Mouse (Mus musculus): ENCODE data around the gene Abcg1. TPM values are rescaled to one million over a fixed set of nuclear protein-coding genes. Genes with fewer than 3 reads are reported as not detected.

Gene Abcg1
- polyA plus RNA-seq, 1 experiment from 2014 or later: 10.1 TPM

DNA sequence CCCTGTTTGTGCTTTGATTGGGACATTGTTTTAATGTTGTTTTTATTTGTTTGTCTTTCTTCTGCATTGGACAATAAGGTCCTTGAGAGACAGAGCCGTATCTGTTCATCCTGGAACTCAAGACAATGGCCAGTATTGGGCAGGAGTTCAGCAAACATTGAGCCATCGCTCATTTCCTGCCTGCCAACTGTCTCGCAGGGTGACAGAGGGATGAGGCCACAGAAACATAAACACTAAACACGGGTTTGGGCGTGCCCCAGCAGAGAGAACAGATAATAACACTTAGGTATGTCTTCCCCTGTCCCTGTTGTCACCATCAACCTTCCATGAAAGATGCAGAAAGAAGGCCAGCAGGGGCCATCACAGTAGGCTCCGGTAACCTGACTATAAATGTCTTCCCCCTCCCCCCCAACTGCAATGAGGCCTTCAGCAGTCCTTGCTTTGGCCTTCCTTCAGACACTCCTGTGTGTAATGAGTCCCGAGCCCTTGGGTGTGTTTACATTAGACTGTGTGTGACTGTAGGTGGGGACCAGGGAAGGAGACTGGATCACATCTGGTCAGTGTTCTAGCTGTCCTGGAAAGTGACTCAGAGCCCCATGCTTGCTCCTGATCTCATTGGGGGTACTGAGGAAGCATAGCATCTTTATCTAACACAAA is 33.2 kb upstream of the Abcg1 start:
- no peaks in the 10 kb centered on the region for H3K36me3 ChIP-seq (ENCODE audit: control insufficient read depth, insufficient read depth, low read length)
- no peak overlapping the region for H3K27ac ChIP-seq (replicated peaks in 1 of 2; ENCODE audit: control insufficient read depth in 1 of 2, insufficient read depth in 1 of 2, low read depth in 2 of 2, low read length in 2 of 2)
- no peak for ATAC-seq (ENCODE audit: insufficient number of reproducible peaks, insufficient read depth, low FRiP score, low read depth)
- 54% methylated on average over 7 of the region's 7 CpGs for WGBS
- H3K9me3 ChIP-seq (ENCODE audit: control insufficient read depth, low read length): no peaks in the 10 kb centered on the region
- H3K4me3 ChIP-seq (ENCODE audit: control insufficient read depth in 1 of 2, insufficient read depth in 1 of 2, low read depth in 1 of 2, low read length in 2 of 2): no peak overlapping the region
- H3K9ac ChIP-seq (ENCODE audit: low read length): no peak overlapping the region
- H3K4me1 ChIP-seq (ENCODE audit: control insufficient read depth in 2 of 2, insufficient read depth in 2 of 2, low read length in 2 of 2): peaks cover 5 to 8% of the 10 kb centered on the region in 2 experiments; a peak in 2 of 4 replicates
- no peaks in the 10 kb centered on the region for H3K27me3 ChIP-seq (ENCODE audit: control insufficient read depth, insufficient read depth, low read length)
- H3K4me2 ChIP-seq (ENCODE audit: low read length): no peak overlapping the region

DNA sequence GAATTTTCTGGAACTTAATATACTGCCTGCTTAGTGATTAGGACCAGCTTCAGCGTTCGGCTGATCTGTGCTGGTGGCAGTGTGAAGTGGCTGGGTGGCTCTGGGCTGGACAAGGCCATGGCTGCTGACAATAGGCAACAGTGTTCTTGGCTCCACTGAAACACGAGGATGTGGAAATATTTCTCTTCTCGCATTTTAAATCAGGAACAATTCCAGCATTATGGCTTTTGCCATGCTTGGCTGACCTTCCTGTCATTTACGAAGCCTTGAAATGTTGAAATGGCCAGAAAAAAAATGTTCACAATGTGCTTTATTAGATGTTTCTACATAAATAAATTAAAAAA is 32.7 kb upstream of the Abcg1 start:
- no peaks in the 10 kb centered on the region for H3K27me3 ChIP-seq (ENCODE audit: control insufficient read depth, insufficient read depth, low read length)
- H3K36me3 ChIP-seq (ENCODE audit: control insufficient read depth, insufficient read depth, low read length): no peaks in the 10 kb centered on the region
- peaks cover 5 to 6% of the 10 kb centered on the region in 2 experiments; a peak in 2 of 4 replicates for H3K4me1 ChIP-seq (ENCODE audit: control insufficient read depth in 2 of 2, insufficient read depth in 2 of 2, low read length in 2 of 2)
- no peak overlapping the region for H3K9ac ChIP-seq (ENCODE audit: low read length)
- no peak overlapping the region for H3K27ac ChIP-seq (replicated peaks in 1 of 2; ENCODE audit: control insufficient read depth in 1 of 2, insufficient read depth in 1 of 2, low read depth in 2 of 2, low read length in 2 of 2)
- ATAC-seq (ENCODE audit: insufficient number of reproducible peaks, insufficient read depth, low FRiP score, low read depth): no peak
- no peak overlapping the region for H3K4me3 ChIP-seq (ENCODE audit: control insufficient read depth in 1 of 2, insufficient read depth in 1 of 2, low read depth in 1 of 2, low read length in 2 of 2)
- H3K9me3 ChIP-seq (ENCODE audit: control insufficient read depth, low read length): no peaks in the 10 kb centered on the region
- H3K4me2 ChIP-seq (ENCODE audit: low read length): no peak overlapping the region
- WGBS: 54% methylated on average over 5 of the region's 5 CpGs

DNA sequence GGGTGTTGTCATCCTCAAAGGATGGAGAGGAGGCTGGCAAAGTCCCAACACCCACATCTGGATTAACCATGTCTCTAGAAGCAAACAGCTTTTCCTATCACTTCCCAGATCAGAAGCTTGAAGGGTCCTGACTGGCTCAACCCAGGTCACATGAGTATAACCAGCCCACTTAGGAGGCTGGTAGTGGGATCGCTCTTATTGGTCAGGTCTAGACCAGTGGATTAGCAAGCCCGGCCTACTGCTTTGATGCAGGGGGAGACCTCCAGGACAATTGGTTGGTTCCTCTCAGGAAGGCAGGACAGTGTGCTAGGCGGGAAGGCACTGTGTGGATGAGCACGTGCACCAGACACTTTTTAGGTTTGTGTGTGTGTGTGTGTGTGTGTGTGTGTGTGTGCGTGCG is 30.5 kb upstream of the Abcg1 start:
- H3K9ac ChIP-seq (ENCODE audit: low read length): no peak overlapping the region
- 80% methylated on average over 6 of the region's 6 CpGs for WGBS
- ATAC-seq (ENCODE audit: insufficient number of reproducible peaks, insufficient read depth, low FRiP score, low read depth): no peak; the same call in 1 of the 2 replicates
- no peaks in the 10 kb centered on the region for H3K4me1 ChIP-seq (ENCODE audit: control insufficient read depth in 2 of 2, insufficient read depth in 2 of 2, low read length in 2 of 2)
- H3K27ac ChIP-seq (replicated peaks in 1 of 2; ENCODE audit: control insufficient read depth in 1 of 2, insufficient read depth in 1 of 2, low read depth in 2 of 2, low read length in 2 of 2): no peak overlapping the region
- H3K36me3 ChIP-seq (ENCODE audit: control insufficient read depth, insufficient read depth, low read length): no peaks in the 10 kb centered on the region
- peaks cover 2% of the 10 kb centered on the region for H3K9me3 ChIP-seq (ENCODE audit: control insufficient read depth, low read length)
- H3K4me2 ChIP-seq (ENCODE audit: low read length): no peak overlapping the region
- no peak overlapping the region for H3K4me3 ChIP-seq (ENCODE audit: control insufficient read depth in 1 of 2, insufficient read depth in 1 of 2, low read depth in 1 of 2, low read length in 2 of 2)
- no peaks in the 10 kb centered on the region for H3K27me3 ChIP-seq (ENCODE audit: control insufficient read depth, insufficient read depth, low read length)

DNA sequence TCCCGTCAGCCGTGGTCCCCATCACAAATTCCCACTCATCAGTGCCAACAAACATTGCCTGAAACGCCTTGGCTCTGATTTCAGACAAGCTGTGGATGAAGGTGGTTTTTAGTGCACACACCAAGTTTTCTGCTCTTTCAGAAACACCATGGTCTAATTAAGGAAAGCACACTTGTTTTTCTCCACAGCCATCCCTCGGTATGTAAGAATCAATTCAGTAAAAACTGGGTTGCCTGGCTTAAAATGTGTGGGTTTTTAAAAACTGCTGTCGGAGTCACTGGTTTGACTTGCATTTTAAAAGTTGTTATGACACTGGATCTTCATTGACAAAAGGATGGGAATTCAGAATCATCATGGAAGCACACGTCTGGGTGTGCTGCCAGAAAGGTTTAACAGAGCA is 29.8 kb upstream of the Abcg1 start:
- ATAC-seq (ENCODE audit: insufficient number of reproducible peaks, insufficient read depth, low FRiP score, low read depth): no peak
- H3K4me3 ChIP-seq (ENCODE audit: control insufficient read depth in 1 of 2, insufficient read depth in 1 of 2, low read depth in 1 of 2, low read length in 2 of 2): no peak overlapping the region
- H3K4me2 ChIP-seq (ENCODE audit: low read length): no peak overlapping the region
- H3K27me3 ChIP-seq (ENCODE audit: control insufficient read depth, insufficient read depth, low read length): no peaks in the 10 kb centered on the region
- 83% methylated on average over 6 of the region's 6 CpGs for WGBS
- H3K36me3 ChIP-seq (ENCODE audit: control insufficient read depth, insufficient read depth, low read length): no peaks in the 10 kb centered on the region
- H3K27ac ChIP-seq (replicated peaks in 1 of 2; ENCODE audit: control insufficient read depth in 1 of 2, insufficient read depth in 1 of 2, low read depth in 2 of 2, low read length in 2 of 2): no peak overlapping the region
- H3K9me3 ChIP-seq (ENCODE audit: control insufficient read depth, low read length): peaks cover 4% of the 10 kb centered on the region
- no peaks in the 10 kb centered on the region for H3K4me1 ChIP-seq (ENCODE audit: control insufficient read depth in 2 of 2, insufficient read depth in 2 of 2, low read length in 2 of 2)
- H3K9ac ChIP-seq (ENCODE audit: low read length): no peak overlapping the region

DNA sequence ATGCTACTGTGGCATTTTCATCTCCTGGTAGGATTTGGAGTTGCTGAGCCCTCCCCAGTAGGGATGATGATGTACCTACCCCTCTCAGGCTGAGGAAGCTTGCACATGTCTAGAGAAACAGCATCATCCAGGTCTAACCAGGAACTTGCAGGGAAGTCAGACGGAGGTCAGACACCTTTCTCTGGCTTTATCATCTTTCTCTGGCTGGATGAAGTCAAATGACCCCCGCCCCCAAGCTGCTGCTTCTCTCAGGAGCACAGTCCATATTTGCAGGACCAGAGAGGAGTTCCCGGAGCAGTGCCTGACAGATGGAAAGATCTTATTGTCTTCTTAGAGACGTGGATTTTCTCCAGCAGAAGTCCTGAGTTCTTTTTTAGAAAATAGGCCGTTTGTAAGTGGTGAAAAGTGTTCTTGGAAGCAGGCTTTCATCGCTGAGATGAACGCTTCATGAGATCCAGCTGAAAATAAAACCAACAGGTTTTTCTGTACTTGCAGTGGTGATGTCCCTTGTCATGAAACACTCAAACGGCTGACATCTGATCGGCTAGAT is 28.6 kb upstream of the Abcg1 start:
- Histone ChIP-seq H3K4me1 (ENCODE audit: control insufficient read depth in 2 of 2, insufficient read depth in 2 of 2, low read length in 2 of 2) (peaks cover 5 to 8% of the 10 kb centered on the region in 2 experiments), H3K4me2 (ENCODE audit: low read length) (no peak overlapping the region), H3K9me3 (ENCODE audit: control insufficient read depth, low read length) (peaks cover 4% of the 10 kb centered on the region), H3K36me3 (ENCODE audit: control insufficient read depth, insufficient read depth, low read length) (no peaks in the 10 kb centered on the region), H3K27ac (replicated peaks in 1 of 2; ENCODE audit: control insufficient read depth in 1 of 2, insufficient read depth in 1 of 2, low read depth in 2 of 2, low read length in 2 of 2) (no peak overlapping the region), H3K9ac (ENCODE audit: low read length) (no peak overlapping the region), H3K4me3 (ENCODE audit: control insufficient read depth in 1 of 2, insufficient read depth in 1 of 2, low read depth in 1 of 2, low read length in 2 of 2) (no peak overlapping the region), H3K27me3 (ENCODE audit: control insufficient read depth, insufficient read depth, low read length) (no peaks in the 10 kb centered on the region)
- WGBS: 54% methylated on average over 9 of the region's 9 CpGs
- ATAC-seq (ENCODE audit: insufficient number of reproducible peaks, insufficient read depth, low FRiP score, low read depth): no peak

DNA sequence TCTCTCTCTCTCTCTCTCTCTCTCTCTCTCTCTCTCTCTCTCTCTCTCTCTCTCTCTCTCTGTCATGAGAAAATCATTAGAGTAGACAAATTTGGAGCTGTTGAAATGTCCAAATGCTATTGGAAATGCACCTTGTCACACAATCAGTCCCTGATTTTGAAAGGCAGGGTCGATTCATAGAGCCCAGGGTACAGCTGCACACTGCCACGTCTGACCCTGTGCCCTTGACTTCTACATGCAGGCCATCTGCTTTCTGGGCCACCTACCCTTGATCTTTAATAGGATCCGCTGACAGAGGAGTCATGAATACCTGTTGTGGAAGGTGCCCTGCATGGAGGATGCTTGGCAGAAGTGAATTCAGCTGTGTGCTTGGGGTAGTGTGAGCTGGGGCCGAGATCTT is 28.1 kb upstream of the Abcg1 start:
- no peak for ATAC-seq (ENCODE audit: insufficient number of reproducible peaks, insufficient read depth, low FRiP score, low read depth)
- 73% methylated on average over 4 of the region's 4 CpGs for WGBS
- no peak overlapping the region for H3K9ac ChIP-seq (ENCODE audit: low read length)

DNA sequence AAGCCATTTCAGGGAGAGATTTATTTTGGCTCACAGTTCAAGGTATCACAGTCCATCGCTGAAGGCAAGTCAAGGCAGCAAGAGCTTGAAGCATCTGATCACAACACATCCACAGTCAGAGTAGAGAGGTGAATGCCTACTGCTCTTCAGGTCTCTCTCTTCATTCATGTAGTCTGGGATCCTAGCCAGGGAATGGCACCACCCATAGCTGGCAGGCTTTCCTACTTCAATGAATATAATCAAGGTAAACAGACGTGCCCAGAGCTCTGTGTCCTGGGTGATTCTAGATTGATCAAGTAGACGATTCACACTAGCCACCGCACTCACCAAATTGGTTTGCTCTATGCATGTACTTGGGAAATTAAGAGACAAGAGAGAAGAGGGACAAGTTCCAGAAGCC is 25.1 kb upstream of the Abcg1 start:
- Histone ChIP-seq H3K4me1 (ENCODE audit: control insufficient read depth in 2 of 2, insufficient read depth in 2 of 2, low read length in 2 of 2) (peaks cover 13 to 20% of the 10 kb centered on the region in 2 experiments), H3K27me3 (ENCODE audit: control insufficient read depth, insufficient read depth, low read length) (no peaks in the 10 kb centered on the region), H3K4me2 (ENCODE audit: low read length) (no peak overlapping the region), H3K9ac (ENCODE audit: low read length) (no peak overlapping the region), H3K9me3 (ENCODE audit: control insufficient read depth, low read length) (peaks cover 4% of the 10 kb centered on the region), H3K4me3 (ENCODE audit: control insufficient read depth in 1 of 2, insufficient read depth in 1 of 2, low read depth in 1 of 2, low read length in 2 of 2) (no peak overlapping the region), H3K27ac (replicated peaks in 1 of 2; ENCODE audit: control insufficient read depth in 1 of 2, insufficient read depth in 1 of 2, low read depth in 2 of 2, low read length in 2 of 2) (no peak overlapping the region), H3K36me3 (ENCODE audit: control insufficient read depth, insufficient read depth, low read length) (no peaks in the 10 kb centered on the region)
- WGBS: 89% methylated on average over 4 of the region's 4 CpGs
- ATAC-seq (ENCODE audit: insufficient number of reproducible peaks, insufficient read depth, low FRiP score, low read depth): no peak

More for the DNA sequence above, 28.1 kb upstream of the Abcg1 start:
- no peaks in the 10 kb centered on the region for H3K36me3 ChIP-seq (ENCODE audit: control insufficient read depth, insufficient read depth, low read length)
- H3K4me3 ChIP-seq (ENCODE audit: control insufficient read depth in 1 of 2, insufficient read depth in 1 of 2, low read depth in 1 of 2, low read length in 2 of 2): no peak overlapping the region
- peaks cover 9 to 13% of the 10 kb centered on the region in 2 experiments for H3K4me1 ChIP-seq (ENCODE audit: control insufficient read depth in 2 of 2, insufficient read depth in 2 of 2, low read length in 2 of 2)
- H3K27ac ChIP-seq (replicated peaks in 1 of 2; ENCODE audit: control insufficient read depth in 1 of 2, insufficient read depth in 1 of 2, low read depth in 2 of 2, low read length in 2 of 2): no peak overlapping the region
- no peaks in the 10 kb centered on the region for H3K27me3 ChIP-seq (ENCODE audit: control insufficient read depth, insufficient read depth, low read length)
- H3K4me2 ChIP-seq (ENCODE audit: low read length): no peak overlapping the region
- peaks cover 4% of the 10 kb centered on the region for H3K9me3 ChIP-seq (ENCODE audit: control insufficient read depth, low read length)

DNA sequence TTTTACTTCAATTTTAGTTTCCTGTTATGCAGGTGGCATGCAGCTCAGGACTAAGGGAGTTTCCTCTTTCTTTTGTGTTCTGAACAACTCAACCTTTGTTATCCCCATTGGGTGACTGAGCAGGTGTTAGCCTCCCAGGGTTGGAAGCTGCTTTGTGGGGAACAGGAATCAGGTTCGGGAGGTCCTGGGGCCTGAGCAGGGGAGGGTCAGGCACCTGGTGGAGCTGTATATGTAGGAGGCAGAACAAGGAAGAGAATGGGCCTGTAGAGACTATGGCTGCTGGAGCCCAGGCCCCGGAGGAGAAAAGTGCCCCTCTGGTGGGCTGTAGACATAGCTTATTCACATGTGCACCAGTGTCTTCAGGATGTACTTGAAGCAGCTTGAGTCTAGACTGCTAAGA is 24.2 kb upstream of the Abcg1 start:
- no peak overlapping the region for H3K4me2 ChIP-seq (ENCODE audit: low read length)
- peaks cover 13 to 20% of the 10 kb centered on the region in 2 experiments for H3K4me1 ChIP-seq (ENCODE audit: control insufficient read depth in 2 of 2, insufficient read depth in 2 of 2, low read length in 2 of 2)
- ATAC-seq (ENCODE audit: insufficient number of reproducible peaks, insufficient read depth, low FRiP score, low read depth): no peak
- H3K4me3 ChIP-seq (ENCODE audit: control insufficient read depth in 1 of 2, insufficient read depth in 1 of 2, low read depth in 1 of 2, low read length in 2 of 2): no peak overlapping the region
- H3K9me3 ChIP-seq (ENCODE audit: control insufficient read depth, low read length): peaks cover 4% of the 10 kb centered on the region
- 65% methylated on average over 2 of the region's 2 CpGs for WGBS
- H3K27me3 ChIP-seq (ENCODE audit: control insufficient read depth, insufficient read depth, low read length): no peaks in the 10 kb centered on the region
- H3K36me3 ChIP-seq (ENCODE audit: control insufficient read depth, insufficient read depth, low read length): no peaks in the 10 kb centered on the region
- H3K9ac ChIP-seq (ENCODE audit: low read length): no peak overlapping the region; the same call in 1 of the 2 replicates
- no peak overlapping the region for H3K27ac ChIP-seq (replicated peaks in 1 of 2; ENCODE audit: control insufficient read depth in 1 of 2, insufficient read depth in 1 of 2, low read depth in 2 of 2, low read length in 2 of 2)
